Mouse (Mus musculus) CD8-positive naive resting alpha-beta T cell, adult 2 months (primary cell): ENCODE measurements around the gene Prpf31.

Source experiments
- DNase-seq, 2 experiments: peaks; one replicate each; pipeline ENCODE4 v3.0.0; 2022; ENCODE audit warnings: low read depth in 2 of 2, low spot score in 2 of 2

Prpf31 gene

GRCm38 (mm10) chr7:3683908-3684550 lies 54.2 kb downstream of the Prpf31 start:
- no peak for DNase-seq

DNA sequence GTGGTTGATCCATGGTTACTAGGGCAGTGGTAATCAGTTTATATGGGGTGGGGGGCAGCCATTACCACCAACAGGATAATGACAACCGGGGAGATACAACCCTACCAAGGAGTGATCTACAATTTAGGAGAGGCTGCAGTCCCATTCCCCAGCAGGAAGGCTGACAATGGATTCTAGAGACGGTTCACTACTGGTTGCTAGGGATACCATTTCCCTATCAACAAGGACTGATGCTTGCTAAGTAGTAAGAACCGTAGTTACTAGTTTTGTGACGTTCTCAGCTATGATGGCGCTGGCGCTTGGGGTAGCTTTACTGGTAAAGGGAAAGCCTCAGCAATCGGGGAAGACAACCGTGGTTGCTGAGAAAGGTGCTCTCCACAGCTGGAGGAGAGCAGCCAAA lies 54.9 kb downstream of the Prpf31 start:
- no peak for DNase-seq

- no peak for DNase-seq
Observed at GRCm38 (mm10) chr7:3685400-3686187, 55.8 kb downstream of the Prpf31 start.

GRCm38 (mm10) chr7:3691919-3692318 lies 62.1 kb downstream of the Prpf31 start:
- no peak for DNase-seq
